Comparison of ENCODE assay signal across 9 mouse cellular contexts in genomic region chr3:34647688-34648087, GRCm38 (mm10). TPM values are rescaled to one million over a fixed set of nuclear protein-coding genes. Genes with fewer than 3 reads are reported as not detected.
DNase-seq lines count a peak whose midpoint lies in the region; ATAC-seq and TF ChIP-seq lines count a peak whose summit lies in the region.
"Had no signal": no experiment of that assay in that cellular context is flagged by ENCODE, and none has a peak within 500 bp of the region (broad histone marks: within the 10 kb centered on the region; RNA-seq: fewer than 3 reads in every experiment).

No protein-coding gene starts in this region.

- no peak overlapping the region for H3K27ac ChIP-seq in heart, embryonic 12.5 days (ENCODE audit: poor library complexity, severe bottlenecking)
- H3K27ac ChIP-seq in embryonic facial prominence, embryonic 15.5 days (replicated peaks), result no peak overlapping the region
- H3K27ac ChIP-seq in hindbrain, embryonic 11.5 days (ENCODE audit: low read depth, low read length), result peak overlapping the region; percentile 88
- 0 out of 2 replicates have a peak overlapping the region, but pooled peaks have one; percentile 70 for H3K27ac ChIP-seq in midbrain, postnatal 0 days (ENCODE audit: low read depth, low read length)
- H3K27ac ChIP-seq: limb, embryonic 12.5 days had no signal

- peak; percentile 87 for TF ChIP-seq CTCF in midbrain, postnatal 0 days (IDR thresholded peaks at IDR 0.05)

- H3K4me3 ChIP-seq in heart, embryonic 12.5 days, result no peak overlapping the region
- no peak overlapping the region for H3K4me3 ChIP-seq in embryonic facial prominence, embryonic 15.5 days (replicated peaks)
- peak overlapping the region; percentile 87; the same call in 1 of the 2 replicates for H3K4me3 ChIP-seq in hindbrain, embryonic 11.5 days (ENCODE audit: low read depth, low read length)
- H3K4me3 ChIP-seq in midbrain, postnatal 0 days (ENCODE audit: low read depth, low read length), result no peak overlapping the region
- H3K4me3 ChIP-seq: limb, embryonic 12.5 days had no signal

- ATAC-seq in heart, embryonic 12.5 days (ENCODE audit: insufficient number of reproducible peaks, low FRiP score), result no peak
- ATAC-seq in embryonic facial prominence, embryonic 15.5 days (ENCODE audit: insufficient number of reproducible peaks, low FRiP score, low TSS enrichment, low read depth), result no peak
- no peak for ATAC-seq in hindbrain, embryonic 11.5 days (ENCODE audit: low FRiP score)
- no peak for ATAC-seq in midbrain, postnatal 0 days (ENCODE audit: low FRiP score)

- H3K9ac ChIP-seq in heart, embryonic 12.5 days, result no peak overlapping the region
- no peak overlapping the region for H3K9ac ChIP-seq in embryonic facial prominence, embryonic 15.5 days
- H3K9ac ChIP-seq in hindbrain, embryonic 11.5 days (ENCODE audit: low read depth, low read length), result no peak overlapping the region; the same call in 1 of the 2 replicates
- H3K9ac ChIP-seq in midbrain, postnatal 0 days (replicated peaks; ENCODE audit: low read length, poor library complexity, severe bottlenecking), result no peak overlapping the region
- H3K9ac ChIP-seq: limb, embryonic 12.5 days had no signal

- intact Hi-C loops in left cerebral cortex, postnatal 25 days (cut with DNase I), result loop anchor here (1.0 to 10.0 kb wide), 5 partner anchors 543 to 927 kb away; no protein-coding TSS in a partner anchor

- no peak overlapping the region for H3K4me2 ChIP-seq in heart, embryonic 12.5 days
- peak overlapping the region; percentile 71; the same call in 1 of the 2 replicates for H3K4me2 ChIP-seq in embryonic facial prominence, embryonic 15.5 days (replicated peaks)
- peak overlapping the region; percentile 66 for H3K4me2 ChIP-seq in hindbrain, embryonic 11.5 days (replicated peaks; ENCODE audit: low read depth, low read length)
- H3K4me2 ChIP-seq in midbrain, postnatal 0 days (ENCODE audit: low read depth, low read length, poor library complexity, severe bottlenecking), result peak overlapping the region; percentile 46

- no peaks in the 10 kb centered on the region for H3K9me3 ChIP-seq in heart, embryonic 12.5 days (replicated peaks)
- H3K9me3 ChIP-seq in embryonic facial prominence, embryonic 15.5 days (replicated peaks), result no peaks in the 10 kb centered on the region
- no peaks in the 10 kb centered on the region for H3K9me3 ChIP-seq in hindbrain, embryonic 11.5 days (ENCODE audit: control insufficient read depth, low read length)
- H3K9me3 ChIP-seq in midbrain, postnatal 0 days (ENCODE audit: low read length), result no peaks in the 10 kb centered on the region
- H3K9me3 ChIP-seq: limb, embryonic 12.5 days had no signal

- DNase-seq in heart, adult 8-10 months (ENCODE audit: low spot score), result peak; percentile 45
- peak; percentile 90 for DNase-seq in adrenal gland, postnatal 10 days
- DNase-seq in hindbrain, embryonic 11.5 days (ENCODE audit: low spot score), result peak; percentile 96
- peak; percentile 84 for DNase-seq in left cerebral cortex, postnatal 25 days (ENCODE audit: low spot score in 2 of 2)
- DNase-seq in midbrain, postnatal 0 days (ENCODE audit: low spot score), result peak; percentile 89
- peak; percentile 85 for DNase-seq in thymus, postnatal 4 days

- peaks cover 26% of the 10 kb centered on the region for H3K4me1 ChIP-seq in heart, embryonic 12.5 days (replicated peaks)
- H3K4me1 ChIP-seq in embryonic facial prominence, embryonic 15.5 days, result peaks cover 29% of the 10 kb centered on the region
- 0 out of 2 replicates have a peak, but pooled peaks cover 2% of the 10 kb centered on the region for H3K4me1 ChIP-seq in hindbrain, embryonic 11.5 days (replicated peaks; ENCODE audit: control insufficient read depth, insufficient read depth, low read length)
- H3K4me1 ChIP-seq in midbrain, postnatal 0 days (ENCODE audit: insufficient read depth, low read length), result no peaks in the 10 kb centered on the region

- H3K27me3 ChIP-seq in heart, embryonic 12.5 days (replicated peaks), result peaks cover 80% of the 10 kb centered on the region
- H3K27me3 ChIP-seq in embryonic facial prominence, embryonic 15.5 days, result peaks cover 88% of the 10 kb centered on the region
- peaks cover 17% of the 10 kb centered on the region for H3K27me3 ChIP-seq in hindbrain, embryonic 11.5 days (ENCODE audit: control insufficient read depth, insufficient read depth, low read length)
- H3K27me3 ChIP-seq in midbrain, postnatal 0 days (ENCODE audit: insufficient read depth, low read length), result peaks cover 30% of the 10 kb centered on the region

- no peaks in the 10 kb centered on the region for H3K36me3 ChIP-seq in heart, embryonic 12.5 days
- H3K36me3 ChIP-seq in embryonic facial prominence, embryonic 15.5 days, result no peaks in the 10 kb centered on the region
- H3K36me3 ChIP-seq in hindbrain, embryonic 11.5 days (ENCODE audit: control insufficient read depth, insufficient read depth, low read length), result no peaks in the 10 kb centered on the region
- no peaks in the 10 kb centered on the region for H3K36me3 ChIP-seq in midbrain, postnatal 0 days (ENCODE audit: insufficient read depth, low read length)
- H3K36me3 ChIP-seq: limb, embryonic 12.5 days had no signal

- WGBS in heart, embryonic 12.5 days, result under 1% methylated on average over 14 of the region's 14 CpGs
- under 1% methylated on average over 14 of the region's 14 CpGs for WGBS in embryonic facial prominence, embryonic 15.5 days
- 0% methylated on average over 14 of the region's 14 CpGs for WGBS in hindbrain, embryonic 11.5 days
- WGBS in midbrain, postnatal 0 days, result under 1% methylated on average over 14 of the region's 14 CpGs

RNA-seq across cellular contexts. Expression of gene Sox2, which starts 2.5 kb away (rescaled TPM):
- total RNA-seq in heart, adult 8-10 months (2022), result under 1 TPM in 1 of 4 experiments, not detected in 3; 0.20 TPM
- polyA plus RNA-seq in heart, embryonic 12.5 days (2016; fragmentation: Nextera tagmentation; extraction: Ambion mirVana), result 0.34 and 0.68 TPM in 2 replicates
- under 1 TPM; 0.45 TPM for total RNA-seq in adrenal gland, postnatal 10 days (2021)
- polyA plus RNA-seq in embryonic facial prominence, embryonic 15.5 days (2015; fragmentation: Nextera tagmentation; extraction: Ambion mirVana), result 6.5 and 7.4 TPM in 2 replicates
- 25.1 and 36.7 TPM in 2 replicates for polyA plus RNA-seq in hindbrain, embryonic 11.5 days (2014; fragmentation: Nextera tagmentation; extraction: Ambion mirVana)
- 10 to 100 TPM; 40.5 to 43.8 TPM for total RNA-seq in left cerebral cortex, postnatal 25 days (2021)
- 77.8 and 79.1 TPM in 2 replicates for total RNA-seq in midbrain, postnatal 0 days (2014; rRNA removed)
- 21.6 and 29.7 TPM in 2 replicates for polyA plus RNA-seq in midbrain, postnatal 0 days (2015; fragmentation: Nextera tagmentation; extraction: Ambion mirVana)

Comparison
In these comparisons a context has a peak if more than half of its experiments do, and no peak if none do; other contexts are left out.
1. DNase-seq: peak in every context shown above with its lines; median percentile 96 in hindbrain, embryonic 11.5 days; 90 in adrenal gland, postnatal 10 days; 89 in midbrain, postnatal 0 days; 85 in thymus, postnatal 4 days; 84 in left cerebral cortex, postnatal 25 days; 45 in heart, adult 8-10 months.
2. H3K27ac ChIP-seq: peak in hindbrain, embryonic 11.5 days (single experiment) and midbrain, postnatal 0 days (single experiment); none in heart, embryonic 12.5 days (single experiment) and embryonic facial prominence, embryonic 15.5 days (single experiment).
3. RNA of gene Sox2, which starts 2.5 kb away (total RNA-seq): 77.8 to 79.1 TPM in midbrain, postnatal 0 days and 40.5 to 43.8 TPM in left cerebral cortex, postnatal 25 days; 0.45 TPM in adrenal gland, postnatal 10 days and 0.20 TPM in heart, adult 8-10 months; every median in the first group is over 10 times any median in the second.